Mouse (Mus musculus): ENCODE measurements around the gene Pik3r2.

DNA sequence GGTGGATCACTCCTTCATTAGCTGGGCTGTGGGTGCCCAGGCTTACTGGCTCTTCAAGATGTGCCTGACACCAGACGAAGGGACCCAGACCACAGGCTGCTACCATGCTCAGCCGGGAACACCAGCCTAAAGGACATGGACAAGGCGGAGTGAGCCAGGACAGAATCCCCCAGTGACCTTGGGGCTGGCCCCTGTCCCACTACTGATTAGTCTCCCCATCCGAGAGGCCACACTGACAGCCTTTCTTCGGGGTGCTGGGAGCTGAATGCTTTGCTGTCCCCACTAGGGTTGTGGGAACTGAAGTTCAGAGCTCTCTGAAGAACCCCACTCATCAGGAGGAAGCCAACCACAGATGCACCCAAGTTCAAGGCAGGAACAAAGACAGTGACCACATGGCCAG, 1.3 kb downstream of the Pik3r2 start:
- TF ChIP-seq POLR2A (IDR thresholded peaks at IDR 0.05; ENCODE audit: insufficient read length, low read depth) (no peak), USF1 (IDR thresholded peaks at IDR 0.05; ENCODE audit: low read depth) (no peak), POLR2AphosphoS2 (IDR thresholded peaks at IDR 0.05; ENCODE audit: insufficient read length, low read depth) (no peak)
